Mouse (Mus musculus): ENCODE measurements around the gene Cyp3a16. TPM values are rescaled to one million over a fixed set of nuclear protein-coding genes. Genes with fewer than 3 reads are reported as not detected.
"Not testable (repeated sequence)": the region's sequence is repeated elsewhere in the genome, so short reads cannot be mapped to it uniquely, and the experiment has no call there.

The Cyp3a16 gene
- polyA plus RNA-seq (2015; fragmentation: Nextera tagmentation; extraction: Ambion mirVana): not detected in 2 replicates

GRCm38 (mm10) chr5:145469623-145470022, at the start of gene Cyp3a16:
Gene Cyp3a16 (minus strand): TSS chr5:145469723.
- H3K4me2 ChIP-seq (replicated peaks; ENCODE audit: low read depth); H3K27me3 ChIP-seq (replicated peaks; ENCODE audit: control insufficient read depth, insufficient read depth, low read length); H3K4me1 ChIP-seq (replicated peaks; ENCODE audit: control insufficient read depth, insufficient read depth, low read length); H3K4me3 ChIP-seq (ENCODE audit: low read depth, low read length); H3K27ac ChIP-seq (ENCODE audit: low read depth, low read length); ATAC-seq; H3K36me3 ChIP-seq (ENCODE audit: control insufficient read depth, insufficient read depth); H3K9me3 ChIP-seq (ENCODE audit: control insufficient read depth); H3K9ac ChIP-seq (ENCODE audit: low read depth, low read length): not testable (repeated sequence)
- 66% methylated on average over 2 of the region's 2 CpGs for WGBS

GRCm38 (mm10) chr5:145490300-145490699, 20.8 kb upstream of the Cyp3a16 start:
- TF ChIP-seq CTCF (IDR thresholded peaks at IDR 0.05; ENCODE audit: low read depth): no peak
- no CpG with 5 or more reads among the region's 6 CpGs for WGBS
- no peak overlapping the region for H3K27ac ChIP-seq (ENCODE audit: low read depth, low read length)
- no peak for ATAC-seq
- no peak overlapping the region for H3K4me2 ChIP-seq (replicated peaks; ENCODE audit: low read depth)
- H3K4me1 ChIP-seq (replicated peaks; ENCODE audit: control insufficient read depth, insufficient read depth, low read length): no peaks in the 10 kb centered on the region
- H3K27me3 ChIP-seq (replicated peaks; ENCODE audit: control insufficient read depth, insufficient read depth, low read length): no peaks in the 10 kb centered on the region
- no peaks in the 10 kb centered on the region for H3K9me3 ChIP-seq (ENCODE audit: control insufficient read depth)
- no peak overlapping the region for H3K4me3 ChIP-seq (ENCODE audit: low read depth, low read length)
- H3K36me3 ChIP-seq (ENCODE audit: control insufficient read depth, insufficient read depth): no peaks in the 10 kb centered on the region
- no peak overlapping the region for H3K9ac ChIP-seq (ENCODE audit: low read depth, low read length)

- TF ChIP-seq CTCF (IDR thresholded peaks at IDR 0.05; ENCODE audit: low read depth): no peak
- ATAC-seq: no peak
- H3K27me3 ChIP-seq (replicated peaks; ENCODE audit: control insufficient read depth, insufficient read depth, low read length): no peaks in the 10 kb centered on the region
- no peaks in the 10 kb centered on the region for H3K4me1 ChIP-seq (replicated peaks; ENCODE audit: control insufficient read depth, insufficient read depth, low read length)
- H3K36me3 ChIP-seq (ENCODE audit: control insufficient read depth, insufficient read depth): no peaks in the 10 kb centered on the region
- H3K9ac ChIP-seq (ENCODE audit: low read depth, low read length): no peak overlapping the region
- H3K27ac ChIP-seq (ENCODE audit: low read depth, low read length): no peak overlapping the region
- no peak overlapping the region for H3K4me3 ChIP-seq (ENCODE audit: low read depth, low read length)
- H3K9me3 ChIP-seq (ENCODE audit: control insufficient read depth): no peaks in the 10 kb centered on the region
- 52% methylated on average over 5 of the region's 5 CpGs for WGBS
- H3K4me2 ChIP-seq (replicated peaks; ENCODE audit: low read depth): no peak overlapping the region
Observed at GRCm38 (mm10) chr5:145464304-145465088, 5.0 kb downstream of the Cyp3a16 start.

- H3K9me3 ChIP-seq (ENCODE audit: control insufficient read depth): no peaks in the 10 kb centered on the region
- H3K4me2 ChIP-seq (replicated peaks; ENCODE audit: low read depth): no peak overlapping the region
- no peak for TF ChIP-seq CTCF (IDR thresholded peaks at IDR 0.05; ENCODE audit: low read depth)
- H3K36me3 ChIP-seq (ENCODE audit: control insufficient read depth, insufficient read depth): no peaks in the 10 kb centered on the region
- ATAC-seq: no peak
- no peak overlapping the region for H3K4me3 ChIP-seq (ENCODE audit: low read depth, low read length)
- 70% methylated on average over 4 of the region's 4 CpGs for WGBS
- no peak overlapping the region for H3K27ac ChIP-seq (ENCODE audit: low read depth, low read length)
- no peaks in the 10 kb centered on the region for H3K27me3 ChIP-seq (replicated peaks; ENCODE audit: control insufficient read depth, insufficient read depth, low read length)
- H3K4me1 ChIP-seq (replicated peaks; ENCODE audit: control insufficient read depth, insufficient read depth, low read length): no peaks in the 10 kb centered on the region
- H3K9ac ChIP-seq (ENCODE audit: low read depth, low read length): no peak overlapping the region
Observed at GRCm38 (mm10) chr5:145462321-145462720, 7.2 kb downstream of the Cyp3a16 start.

GRCm38 (mm10) chr5:145454389-145454788, 15.1 kb downstream of the Cyp3a16 start:
- TF ChIP-seq CTCF (IDR thresholded peaks at IDR 0.05; ENCODE audit: low read depth): no peak
- no peak for ATAC-seq
- WGBS: 89% methylated on average over 4 of the region's 4 CpGs
- H3K4me1 ChIP-seq (replicated peaks; ENCODE audit: control insufficient read depth, insufficient read depth, low read length): no peaks in the 10 kb centered on the region
- no peak overlapping the region for H3K9ac ChIP-seq (ENCODE audit: low read depth, low read length)
- no peak overlapping the region for H3K4me2 ChIP-seq (replicated peaks; ENCODE audit: low read depth)
- H3K27me3 ChIP-seq (replicated peaks; ENCODE audit: control insufficient read depth, insufficient read depth, low read length): no peaks in the 10 kb centered on the region
- H3K36me3 ChIP-seq (ENCODE audit: control insufficient read depth, insufficient read depth): no peaks in the 10 kb centered on the region
- no peak overlapping the region for H3K27ac ChIP-seq (ENCODE audit: low read depth, low read length)
- no peaks in the 10 kb centered on the region for H3K9me3 ChIP-seq (ENCODE audit: control insufficient read depth)
- H3K4me3 ChIP-seq (ENCODE audit: low read depth, low read length): no peak overlapping the region

- ATAC-seq: no peak
- Histone ChIP-seq H3K9ac (ENCODE audit: low read depth, low read length) (no peak overlapping the region), H3K4me1 (replicated peaks; ENCODE audit: control insufficient read depth, insufficient read depth, low read length) (no peaks in the 10 kb centered on the region), H3K4me2 (replicated peaks; ENCODE audit: low read depth) (no peak overlapping the region), H3K27ac (ENCODE audit: low read depth, low read length) (no peak overlapping the region), H3K27me3 (replicated peaks; ENCODE audit: control insufficient read depth, insufficient read depth, low read length) (no peaks in the 10 kb centered on the region), H3K4me3 (ENCODE audit: low read depth, low read length) (no peak overlapping the region), H3K9me3 (ENCODE audit: control insufficient read depth) (no peaks in the 10 kb centered on the region), H3K36me3 (ENCODE audit: control insufficient read depth, insufficient read depth) (no peaks in the 10 kb centered on the region)
- no peak for TF ChIP-seq CTCF (IDR thresholded peaks at IDR 0.05; ENCODE audit: low read depth)
- 69% methylated on average over 1 of the region's 1 CpGs for WGBS
Observed at GRCm38 (mm10) chr5:145433688-145434087, 35.8 kb downstream of the Cyp3a16 start.
